Mouse (Mus musculus) hindbrain, embryonic 12.5 days (tissue): ENCODE data around the gene Lmln. TPM values are rescaled to one million over a fixed set of nuclear protein-coding genes. Genes with fewer than 3 reads are reported as not detected.
A peak's percentile ranks its signal among the peaks of the same experiment; 100 is the strongest.

Source experiments
- ATAC-seq: fragments of 200-750 bp; cut with Nextera tagmentation; 2 replicates; pipeline ENCODE4 v1.8.0; 2017; ENCODE audit warnings: moderate TSS enrichment; ENCODE audit not compliant: low FRiP score
- H3K27ac ChIP-seq: fragments of 300-500 bp; sonication (generic); 2 replicates; pipeline ENCODE4 v1.5.1; 2016; ENCODE audit warnings: mild to moderate bottlenecking
- H3K27me3 ChIP-seq: fragments of 300-500 bp; sonication (generic); 2 replicates; pipeline ENCODE4 v1.6.1; 2016; ENCODE audit warnings: mild to moderate bottlenecking
- H3K36me3 ChIP-seq: fragments of 300-500 bp; sonication (generic); 2 replicates; pipeline ENCODE4 v1.6.1; 2016; ENCODE audit warnings: mild to moderate bottlenecking
- H3K4me1 ChIP-seq: fragments of 300-500 bp; sonication (generic); 2 replicates; pipeline ENCODE4 v1.6.1; 2016
- H3K4me2 ChIP-seq: fragments of 300-500 bp; sonication (generic); replicated peaks from 2 replicates; pipeline ENCODE4 v1.6.1; 2016; ENCODE audit warnings: mild to moderate bottlenecking
- H3K4me3 ChIP-seq: fragments of 300-500 bp; sonication (generic); 2 replicates; pipeline ENCODE4 v1.5.1; 2016; ENCODE audit warnings: mild to moderate bottlenecking
- H3K9ac ChIP-seq: fragments of 300-500 bp; sonication (generic); 2 replicates; pipeline ENCODE4 v1.6.1; 2016; ENCODE audit warnings: mild to moderate bottlenecking, moderate library complexity
- H3K9me3 ChIP-seq: fragments of 300-500 bp; sonication (generic); replicated peaks from 2 replicates; pipeline ENCODE4 v1.6.1; 2016; ENCODE audit warnings: mild to moderate bottlenecking
- WGBS: fragments of 180-500 bp; shearing (Covaris S2); methylation state at CpG from one replicate; pipeline ENCODE4 v1.1.7; 2016; 5-methylcytosine and 5-hydroxymethylcytosine counted together
- polyA plus RNA-seq: library from polyadenylated mRNA; unstranded; fragments of >200 nt; fragmentation: Nextera tagmentation; extraction: Ambion mirVana; gene quantifications from 2 replicates; pipeline ENCODE4 v1.2.1, GENCODE M21; 2016

Lmln gene
- polyA plus RNA-seq, 1 experiment from 2014 or later: 3.0 TPM

DNA sequence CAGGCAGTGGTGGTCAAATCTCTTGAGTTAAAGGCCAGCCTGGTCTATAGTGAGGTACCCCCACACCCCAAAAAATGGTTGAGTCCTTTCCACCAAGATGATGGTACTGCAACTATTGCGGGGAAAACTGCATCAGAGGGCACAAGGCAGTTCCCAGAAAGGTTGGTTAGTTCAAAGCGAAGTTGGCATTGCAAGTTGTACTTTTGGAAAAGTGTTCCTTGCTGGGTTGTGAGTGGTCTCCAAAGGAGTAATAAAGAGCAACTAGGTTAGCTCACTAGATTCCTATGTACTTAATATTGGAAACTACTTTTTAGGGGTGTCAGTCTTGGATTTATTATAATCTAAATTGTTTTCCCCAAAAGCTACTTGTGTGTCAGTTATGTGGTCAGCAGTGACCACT, 1.4 kb upstream of the Lmln start:
- peaks cover 33% of the 10 kb centered on the region for H3K4me1 ChIP-seq
- WGBS: 76% methylated on average over 2 of the region's 2 CpGs
- H3K27ac ChIP-seq: no peak overlapping the region
- no peaks in the 10 kb centered on the region for H3K9me3 ChIP-seq
- peaks cover 31% of the 10 kb centered on the region for H3K36me3 ChIP-seq
- H3K4me3 ChIP-seq: no peak overlapping the region
- no peak overlapping the region for H3K4me2 ChIP-seq
- H3K27me3 ChIP-seq: no peaks in the 10 kb centered on the region
- H3K9ac ChIP-seq: no peak overlapping the region
- ATAC-seq: no peak

DNA sequence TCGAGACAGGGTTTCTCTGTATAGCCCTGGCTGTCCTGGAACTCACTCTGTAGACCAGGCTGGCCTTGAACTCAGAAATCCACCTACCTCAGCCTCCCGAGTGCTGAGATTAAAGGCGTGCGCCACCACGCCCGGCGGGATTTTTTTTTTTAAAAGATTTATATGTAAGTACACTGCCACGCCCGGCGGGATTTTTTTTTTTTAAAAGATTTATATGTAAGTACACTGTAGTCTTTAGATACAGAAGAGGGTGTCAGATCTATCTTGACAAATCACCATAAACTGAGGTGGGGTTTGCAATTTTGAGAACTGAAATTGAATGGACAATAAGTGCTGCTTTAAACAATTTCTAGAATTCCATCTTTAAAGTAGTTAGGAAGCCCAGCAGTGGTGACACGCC, 921 bp upstream of the Lmln start:
- 50% methylated on average over 11 of the region's 11 CpGs for WGBS
- H3K9me3 ChIP-seq: no peaks in the 10 kb centered on the region
- peaks cover 33% of the 10 kb centered on the region for H3K4me1 ChIP-seq
- peak overlapping the region; percentile 87; the same call in 1 of the 2 replicates for H3K4me3 ChIP-seq
- H3K27me3 ChIP-seq: no peaks in the 10 kb centered on the region
- ATAC-seq: no peak
- peak overlapping the region; percentile 87; the same call in 1 of the 2 replicates for H3K27ac ChIP-seq
- peaks cover 31% of the 10 kb centered on the region for H3K36me3 ChIP-seq
- H3K9ac ChIP-seq: no peak overlapping the region
- peak overlapping the region; percentile 86 for H3K4me2 ChIP-seq

DNA sequence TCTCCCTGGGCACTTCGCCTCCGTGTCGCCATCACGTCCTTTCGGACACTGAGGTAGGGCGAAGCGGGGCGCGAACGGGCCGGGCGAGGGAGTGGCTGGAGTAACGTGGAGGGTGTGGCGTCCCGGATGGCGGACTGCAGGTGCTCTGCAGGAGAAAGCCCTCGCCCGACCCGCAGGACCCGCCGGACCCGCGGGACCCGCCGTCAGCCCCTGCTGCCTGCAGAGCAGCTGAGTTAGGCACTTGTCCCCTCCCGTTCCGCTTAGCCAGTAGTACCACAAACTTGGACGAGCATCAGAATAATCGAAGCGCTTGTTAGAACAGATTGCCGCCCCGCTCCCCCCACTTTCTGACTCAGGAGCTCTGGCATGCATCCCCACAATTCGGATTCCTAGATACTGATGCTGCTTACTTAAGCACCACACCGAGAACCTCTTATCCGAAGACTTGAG, 386 bp downstream of the Lmln start:
- Histone ChIP-seq H3K4me1 (peaks cover 29% of the 10 kb centered on the region), H3K36me3 (peaks cover 31% of the 10 kb centered on the region), H3K27me3 (no peaks in the 10 kb centered on the region), H3K9me3 (no peaks in the 10 kb centered on the region), H3K4me3 (peak overlapping the region; percentile 87), H3K9ac (peak overlapping the region; percentile 84), H3K27ac (peak overlapping the region; percentile 87), H3K4me2 (peak overlapping the region; percentile 86)
- no peak; the same call in 1 of the 2 replicates for ATAC-seq
- WGBS: under 1% methylated on average over 31 of the region's 35 CpGs

DNA sequence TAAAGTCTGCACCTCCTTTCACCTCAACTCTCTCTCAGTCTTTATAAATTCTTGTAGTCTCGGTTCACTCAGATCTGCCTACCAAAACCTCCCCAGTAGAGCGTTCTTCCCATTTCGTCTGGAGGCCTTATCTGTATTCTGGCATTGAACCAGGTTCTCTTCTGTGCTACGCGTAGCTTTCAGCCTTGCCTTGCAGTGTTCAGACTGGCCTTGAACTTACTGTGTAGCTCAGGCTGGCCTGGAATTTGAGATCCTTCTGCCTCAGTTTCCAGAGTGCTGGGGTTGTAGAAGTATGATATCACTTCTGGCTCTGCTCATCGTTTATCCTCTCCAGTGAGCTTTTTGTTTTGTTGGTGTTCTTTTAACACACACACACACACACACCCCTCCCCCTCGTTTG, 946 bp downstream of the Lmln start:
- peak overlapping the region; percentile 86 for H3K4me2 ChIP-seq
- H3K4me1 ChIP-seq: peaks cover 24% of the 10 kb centered on the region
- H3K4me3 ChIP-seq: peak overlapping the region; percentile 87
- peak overlapping the region; percentile 84 for H3K9ac ChIP-seq
- peaks cover 28% of the 10 kb centered on the region for H3K36me3 ChIP-seq
- no peak for ATAC-seq
- 32% methylated on average over 7 of the region's 7 CpGs for WGBS
- H3K27me3 ChIP-seq: no peaks in the 10 kb centered on the region
- no peak overlapping the region for H3K27ac ChIP-seq
- no peaks in the 10 kb centered on the region for H3K9me3 ChIP-seq

DNA sequence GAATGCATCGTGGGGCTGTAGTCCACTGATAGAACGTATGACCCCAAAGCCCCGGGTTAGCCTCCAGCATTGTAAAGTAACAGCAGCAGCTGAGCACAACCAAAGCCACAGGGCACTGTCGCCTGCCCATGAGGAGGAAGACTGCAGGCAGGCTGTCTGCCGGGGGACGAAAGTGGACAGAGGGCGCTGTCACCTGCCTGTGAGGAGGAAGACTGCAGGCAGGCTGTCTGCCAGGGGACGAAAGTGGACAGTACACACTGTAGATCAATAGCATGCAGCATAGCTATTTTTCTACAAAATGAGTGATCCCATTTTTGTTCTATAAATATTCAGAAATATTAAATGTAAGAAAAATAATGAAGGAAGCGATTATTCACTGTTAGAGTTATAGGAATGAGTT, 2.3 kb downstream of the Lmln start:
- Histone ChIP-seq H3K4me1 (peaks cover 19% of the 10 kb centered on the region), H3K27me3 (no peaks in the 10 kb centered on the region), H3K4me3 (no peak overlapping the region), H3K36me3 (peaks cover 15% of the 10 kb centered on the region), H3K27ac (no peak overlapping the region), H3K4me2 (no peak overlapping the region), H3K9ac (no peak overlapping the region), H3K9me3 (no peaks in the 10 kb centered on the region)
- WGBS: 70% methylated on average over 9 of the region's 9 CpGs
- no peak for ATAC-seq

DNA sequence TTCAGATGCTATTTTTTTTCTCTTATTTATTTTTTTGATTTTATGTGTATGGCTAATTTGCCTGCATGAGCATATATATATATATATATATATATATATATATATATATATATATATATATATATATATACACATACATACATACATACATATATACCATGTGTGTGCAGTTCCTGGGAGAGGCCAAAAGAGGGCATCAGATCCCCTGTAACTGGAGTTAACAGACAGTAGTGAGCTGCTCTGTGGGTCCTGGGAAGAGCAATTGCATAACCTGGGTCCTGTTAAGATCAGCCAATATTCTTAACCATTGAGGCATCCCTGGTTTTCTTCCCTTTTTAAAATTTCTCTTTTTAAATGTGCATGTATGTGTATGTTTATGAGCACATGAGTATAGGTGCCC, 8.6 kb downstream of the Lmln start:
- Histone ChIP-seq H3K9ac (no peak overlapping the region), H3K36me3 (peaks cover 30% of the 10 kb centered on the region), H3K27ac (no peak overlapping the region), H3K4me2 (no peak overlapping the region), H3K4me1 (no peaks in the 10 kb centered on the region), H3K4me3 (no peak overlapping the region), H3K9me3 (no peaks in the 10 kb centered on the region), H3K27me3 (no peaks in the 10 kb centered on the region)
- ATAC-seq: no peak

DNA sequence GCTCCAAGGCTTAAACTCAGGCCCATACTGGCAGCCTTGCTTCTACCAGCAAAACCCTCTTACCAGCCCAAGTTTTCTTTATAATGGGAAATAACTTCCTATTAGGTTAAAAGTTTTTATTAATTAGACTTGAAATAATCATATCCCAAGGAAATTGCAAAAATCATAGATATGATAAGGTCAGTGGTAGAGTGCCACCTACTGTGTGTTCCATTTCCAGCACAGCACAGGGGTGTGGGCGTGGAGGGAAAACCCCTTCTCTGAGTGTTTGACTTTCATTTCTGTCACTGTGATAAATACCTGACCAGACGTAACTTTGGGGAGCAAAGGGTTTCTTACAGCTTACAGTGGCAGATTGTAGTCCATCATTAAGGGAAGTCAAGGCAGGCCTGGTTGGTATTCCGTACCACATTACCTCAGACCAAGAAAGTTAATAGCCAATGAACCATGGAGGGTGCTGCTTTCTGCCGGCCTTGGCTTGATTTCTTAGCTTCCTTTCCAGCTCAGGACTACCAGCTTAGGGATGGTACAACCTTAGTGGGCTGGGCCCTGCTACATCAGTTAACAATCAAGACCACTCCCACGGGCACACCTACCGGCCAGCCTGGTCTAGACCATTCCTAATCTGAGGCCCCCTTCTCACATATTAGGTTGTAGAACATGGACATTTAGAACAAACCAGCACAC, 10.7 kb downstream of the Lmln start:
- H3K27me3 ChIP-seq: no peaks in the 10 kb centered on the region
- 91% methylated on average over 6 of the region's 6 CpGs for WGBS
- no peak overlapping the region for H3K27ac ChIP-seq
- peaks cover 42% of the 10 kb centered on the region for H3K36me3 ChIP-seq
- H3K4me1 ChIP-seq: no peaks in the 10 kb centered on the region
- H3K9me3 ChIP-seq: no peaks in the 10 kb centered on the region
- no peak overlapping the region for H3K4me2 ChIP-seq
- no peak for ATAC-seq
- H3K9ac ChIP-seq: no peak overlapping the region
- no peak overlapping the region for H3K4me3 ChIP-seq

DNA sequence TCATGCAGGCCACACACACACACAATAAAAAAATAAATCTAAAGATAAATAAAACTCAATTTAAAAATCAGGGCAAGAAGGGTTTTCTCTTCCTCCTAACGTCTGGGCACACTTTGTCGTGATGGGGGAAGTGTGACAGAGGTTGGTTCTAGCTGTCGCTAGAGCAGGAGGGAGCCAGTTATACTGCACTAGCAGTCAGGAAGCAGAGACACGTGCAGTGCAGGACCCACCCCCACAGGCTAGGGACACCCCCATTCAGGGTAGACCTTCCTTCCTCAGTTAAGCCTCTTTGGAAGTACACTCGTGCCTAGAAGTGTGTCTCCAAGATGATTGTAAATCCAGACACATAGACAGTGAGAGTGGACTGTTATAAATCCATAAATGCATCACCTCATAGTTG, 12.6 kb downstream of the Lmln start:
- Histone ChIP-seq H3K27me3 (no peaks in the 10 kb centered on the region), H3K36me3 (peaks cover 39% of the 10 kb centered on the region), H3K27ac (no peak overlapping the region), H3K9ac (no peak overlapping the region), H3K4me2 (no peak overlapping the region), H3K4me3 (no peak overlapping the region), H3K4me1 (no peaks in the 10 kb centered on the region), H3K9me3 (no peaks in the 10 kb centered on the region)
- no peak for ATAC-seq
- WGBS: 85% methylated on average over 5 of the region's 5 CpGs

DNA sequence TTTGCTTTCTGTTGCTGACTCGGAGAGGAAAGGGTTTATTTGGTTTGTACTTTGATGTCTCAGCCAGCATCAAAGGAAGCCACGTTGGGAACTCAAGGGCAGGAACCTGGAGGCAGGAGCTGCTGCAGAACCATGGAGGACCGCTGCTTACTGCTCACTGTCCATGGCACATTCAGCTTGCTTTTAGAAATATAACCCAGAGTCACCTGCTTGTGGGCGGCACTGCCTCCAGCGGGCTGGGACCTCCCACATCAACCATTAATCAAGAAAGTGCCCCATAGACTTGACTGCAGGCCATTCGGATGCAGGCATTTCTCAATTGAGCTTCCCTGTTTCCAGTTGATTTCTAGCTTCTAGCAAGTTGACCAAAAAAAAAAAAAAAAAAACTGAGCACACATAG, 13.8 kb downstream of the Lmln start:
- Histone ChIP-seq H3K9me3 (no peaks in the 10 kb centered on the region), H3K4me1 (no peaks in the 10 kb centered on the region), H3K27ac (no peak overlapping the region), H3K4me3 (no peak overlapping the region), H3K4me2 (no peak overlapping the region), H3K36me3 (peaks cover 32% of the 10 kb centered on the region), H3K9ac (no peak overlapping the region), H3K27me3 (no peaks in the 10 kb centered on the region)
- WGBS: 80% methylated on average over 6 of the region's 6 CpGs
- ATAC-seq: no peak

DNA sequence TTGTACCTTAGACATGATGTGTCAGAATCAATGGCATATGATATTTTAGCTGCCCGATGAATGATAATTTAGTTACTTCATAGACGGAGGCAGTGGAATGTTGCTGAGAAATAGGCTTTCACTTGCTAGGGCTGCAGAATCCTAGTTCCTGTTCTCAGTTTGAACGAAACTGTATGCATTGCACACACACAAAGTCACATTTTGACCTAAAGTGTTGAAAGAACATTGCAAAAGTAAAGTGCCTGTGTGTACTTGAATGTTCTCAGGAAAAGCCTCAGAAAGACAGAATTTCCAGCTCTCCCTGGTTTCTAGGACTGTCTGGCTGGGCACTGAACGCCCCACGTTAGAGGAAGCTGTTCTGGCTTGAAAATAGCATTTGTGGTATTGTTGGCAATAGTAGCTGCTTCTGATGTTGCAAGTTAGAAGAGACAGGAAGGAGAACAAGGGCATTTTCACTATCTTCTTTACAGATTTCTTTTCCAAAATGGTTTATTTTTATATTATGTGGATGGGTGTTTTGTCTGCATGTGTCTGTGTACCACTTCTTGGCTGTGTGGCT, 14.8 kb downstream of the Lmln start:
- H3K36me3 ChIP-seq: peaks cover 29% of the 10 kb centered on the region
- no peaks in the 10 kb centered on the region for H3K9me3 ChIP-seq
- H3K4me1 ChIP-seq: no peaks in the 10 kb centered on the region
- WGBS: 95% methylated on average over 5 of the region's 5 CpGs
- no peak overlapping the region for H3K9ac ChIP-seq
- no peaks in the 10 kb centered on the region for H3K27me3 ChIP-seq
- H3K4me3 ChIP-seq: no peak overlapping the region
- no peak for ATAC-seq
- no peak overlapping the region for H3K4me2 ChIP-seq
- no peak overlapping the region for H3K27ac ChIP-seq

DNA sequence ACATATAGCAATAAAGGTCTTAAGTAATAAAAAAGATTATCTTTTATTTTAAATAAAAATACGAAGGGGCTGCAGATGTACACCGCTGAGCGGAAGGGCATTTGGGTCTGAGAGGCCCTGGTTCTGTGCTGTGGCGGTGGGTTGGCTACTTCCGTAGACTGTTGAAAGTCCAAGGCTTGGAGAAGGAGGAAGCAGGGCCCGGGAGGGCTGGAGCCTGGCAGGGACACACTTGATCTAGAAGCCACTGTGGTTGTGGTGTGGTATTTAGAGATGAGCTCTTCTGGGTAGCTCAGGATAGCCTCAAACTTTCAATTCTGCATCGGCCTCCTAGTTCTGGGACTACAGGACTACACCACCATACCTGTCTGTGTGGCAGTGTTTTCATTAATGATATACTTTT, 17.7 kb downstream of the Lmln start:
- H3K9ac ChIP-seq: no peak overlapping the region
- no peaks in the 10 kb centered on the region for H3K4me1 ChIP-seq
- WGBS: 95% methylated on average over 7 of the region's 7 CpGs
- H3K27me3 ChIP-seq: no peaks in the 10 kb centered on the region
- no peak overlapping the region for H3K4me3 ChIP-seq
- H3K36me3 ChIP-seq: peaks cover 30% of the 10 kb centered on the region
- no peaks in the 10 kb centered on the region for H3K9me3 ChIP-seq
- no peak overlapping the region for H3K4me2 ChIP-seq
- no peak overlapping the region for H3K27ac ChIP-seq
- no peak for ATAC-seq

DNA sequence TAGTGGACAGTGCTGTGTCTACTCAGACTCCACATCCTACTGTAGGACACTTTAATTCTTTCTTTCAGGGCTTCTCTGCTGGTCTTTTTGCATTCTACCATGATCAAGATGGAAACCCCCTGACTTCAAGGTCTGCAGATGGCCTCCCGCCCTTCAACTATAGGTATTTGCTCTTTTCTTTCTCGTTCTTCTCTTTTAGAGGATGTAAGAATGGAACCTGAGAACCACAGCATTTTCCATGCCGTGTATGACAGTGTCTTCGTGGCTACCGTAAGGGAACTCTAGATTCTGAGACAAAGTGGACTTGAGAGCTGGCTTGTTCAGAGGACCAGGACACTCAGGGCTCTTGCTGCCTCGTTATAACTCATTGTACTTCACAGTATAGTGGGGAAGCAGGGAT, 20.6 kb downstream of the Lmln start:
- Histone ChIP-seq H3K4me1 (no peaks in the 10 kb centered on the region), H3K27ac (no peak overlapping the region), H3K4me2 (no peak overlapping the region), H3K9me3 (no peaks in the 10 kb centered on the region), H3K9ac (no peak overlapping the region), H3K27me3 (no peaks in the 10 kb centered on the region), H3K36me3 (peaks cover 11% of the 10 kb centered on the region), H3K4me3 (no peak overlapping the region)
- ATAC-seq: no peak
- 93% methylated on average over 6 of the region's 6 CpGs for WGBS

DNA sequence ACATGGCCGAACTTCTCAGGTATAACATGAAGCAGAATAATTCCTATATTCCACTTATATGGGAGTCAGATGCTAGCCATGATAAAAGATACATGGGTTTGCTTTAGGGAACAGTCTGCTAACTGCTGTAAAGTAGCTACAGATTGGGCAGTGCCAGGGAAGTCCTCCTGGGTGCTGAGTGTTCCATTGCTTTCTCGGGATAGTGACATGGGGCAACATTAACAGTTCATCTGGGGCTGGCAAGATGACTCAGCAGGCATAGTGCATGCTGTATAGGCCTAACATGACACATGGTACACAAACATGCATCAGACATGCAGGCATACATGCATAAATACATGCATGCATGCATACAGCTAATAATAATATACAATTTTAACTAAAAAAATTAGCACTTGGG, 21.7 kb downstream of the Lmln start:
- H3K9me3 ChIP-seq: no peaks in the 10 kb centered on the region
- H3K4me1 ChIP-seq: no peaks in the 10 kb centered on the region
- ATAC-seq: no peak
- H3K27me3 ChIP-seq: no peaks in the 10 kb centered on the region
- H3K4me2 ChIP-seq: no peak overlapping the region
- H3K27ac ChIP-seq: no peak overlapping the region
- no peak overlapping the region for H3K4me3 ChIP-seq
- peaks cover 11% of the 10 kb centered on the region for H3K36me3 ChIP-seq
- WGBS: 92% methylated on average over 2 of the region's 2 CpGs
- no peak overlapping the region for H3K9ac ChIP-seq
